Mouse (Mus musculus) cerebellum, postnatal 4 days (tissue): ENCODE measurements at regions not wholly inside any gene's neighbourhood (a gene's known extent, or its start where the extent isn't known, plus 50 kb on each side); places are given as distances from the start of the nearest gene placed in this dataset.
"Not testable (repeated sequence)": the region's sequence is repeated elsewhere in the genome, so short reads cannot be mapped to it uniquely, and the experiment has no call there.

Experiments used
- DNase-seq, 2 experiments: peaks; one replicate each; pipeline ENCODE4 v3.0.0; 2022; ENCODE audit warnings: low spot score in 2 of 2, mixed read lengths in 1 of 2

- DNase-seq, result no peak
Measured at GRCm38 (mm10) chr10:117499177-117499863, 119.5 kb upstream of the Cpsf6 start.

DNA sequence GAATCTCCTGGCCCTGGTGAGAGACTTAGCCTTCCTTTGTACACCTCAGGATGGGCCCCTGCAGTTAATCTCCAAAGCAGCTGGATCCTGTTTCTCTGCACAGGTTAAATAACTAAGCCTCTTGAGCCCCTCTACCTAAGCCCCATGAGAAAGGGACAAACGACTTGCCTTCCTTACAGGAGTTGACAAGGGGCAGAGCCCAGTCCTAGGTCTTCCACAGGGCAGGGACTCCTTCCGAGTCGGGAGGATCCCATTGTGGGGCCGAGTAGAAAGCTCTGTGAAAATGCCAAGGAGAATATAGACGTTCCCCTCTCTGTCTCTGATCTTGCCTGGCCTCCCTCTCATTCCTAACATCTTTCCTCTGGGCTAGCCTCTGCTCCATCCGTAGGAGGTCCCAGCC lies 118.7 kb upstream of the Cpsf6 start:
- DNase-seq, result no peak

DNA sequence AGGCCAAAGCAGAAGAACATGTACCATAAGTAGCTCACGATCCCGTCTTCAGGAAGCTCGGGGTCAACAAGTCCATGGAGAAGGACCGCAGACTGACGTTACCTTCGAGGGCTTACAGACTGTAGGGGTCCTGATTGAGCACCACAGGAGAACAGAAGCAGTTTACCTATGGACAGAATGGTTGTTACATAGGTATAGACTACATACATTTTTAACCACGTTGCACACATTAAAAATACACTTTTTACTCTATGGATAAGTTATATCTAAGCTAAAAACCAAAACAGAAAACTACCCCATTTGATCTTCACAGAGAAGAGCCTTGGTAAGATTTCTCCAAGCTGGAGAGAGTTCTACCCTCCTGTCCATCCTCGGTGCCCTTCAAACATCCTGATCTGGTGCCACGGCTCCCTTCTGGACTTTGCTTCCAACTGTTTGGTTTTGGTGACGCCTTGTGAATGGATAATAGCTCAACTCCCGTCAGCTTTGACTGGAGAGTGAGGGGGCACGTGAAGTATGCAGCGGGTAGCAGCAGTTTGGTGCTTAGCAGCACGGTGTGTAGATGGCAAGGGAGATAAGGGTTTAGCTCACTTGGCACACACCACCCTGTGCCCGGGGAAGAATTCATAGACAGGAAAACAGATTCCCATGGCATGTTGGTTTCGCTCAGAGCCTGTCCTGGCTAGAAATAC lies 117.9 kb upstream of the Cpsf6 start:
- DNase-seq, result no peak

DNA sequence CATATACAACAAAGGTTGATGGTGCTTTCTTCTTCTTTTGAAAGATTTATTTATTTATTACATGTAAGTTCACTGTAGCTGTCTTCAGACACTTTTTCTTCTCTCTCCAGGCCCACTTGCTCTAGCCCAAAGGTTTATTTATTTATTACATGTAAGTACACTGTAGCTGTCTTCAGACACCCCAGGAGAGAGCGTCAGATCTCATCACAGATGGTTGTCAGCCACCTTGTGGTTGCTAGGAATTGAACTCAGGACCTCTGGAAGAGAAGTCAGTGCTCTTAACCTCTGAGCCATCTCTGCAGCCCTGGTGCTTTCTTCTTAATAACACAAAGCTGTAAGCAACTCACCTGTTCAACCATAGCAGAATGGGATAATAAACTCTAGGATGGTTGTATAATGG lies 117.3 kb upstream of the Cpsf6 start:
- not testable (repeated sequence) for DNase-seq

- no peak for DNase-seq
Measured at GRCm38 (mm10) chr10:117496064-117497011, 116.5 kb upstream of the Cpsf6 start.

DNA sequence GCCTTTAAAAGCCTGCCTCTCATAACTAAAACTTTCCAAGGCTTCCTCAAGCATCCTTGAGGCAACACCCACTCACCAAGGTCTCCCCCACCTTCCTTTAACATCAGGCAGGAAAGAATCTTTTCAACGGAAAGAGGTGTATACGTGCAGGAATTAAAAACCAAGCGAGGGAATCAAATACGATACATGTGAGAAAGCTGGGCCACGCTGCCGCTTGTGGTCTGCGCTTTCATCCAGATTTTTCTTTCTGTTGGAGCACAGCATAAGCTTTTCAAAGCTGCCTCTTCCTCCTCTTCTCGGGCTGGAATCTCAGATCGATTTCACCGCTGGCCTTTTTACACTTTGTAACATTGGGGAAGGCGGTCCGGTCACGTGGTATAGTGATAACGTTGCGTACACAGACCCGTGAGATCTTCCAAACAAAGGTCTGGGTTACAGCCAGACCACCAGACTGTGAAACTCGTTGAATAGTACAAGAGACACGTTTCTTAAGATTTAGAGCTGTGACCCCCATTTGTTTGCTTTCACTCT lies 114.4 kb upstream of the Cpsf6 start:
- DNase-seq, result no peak

DNA sequence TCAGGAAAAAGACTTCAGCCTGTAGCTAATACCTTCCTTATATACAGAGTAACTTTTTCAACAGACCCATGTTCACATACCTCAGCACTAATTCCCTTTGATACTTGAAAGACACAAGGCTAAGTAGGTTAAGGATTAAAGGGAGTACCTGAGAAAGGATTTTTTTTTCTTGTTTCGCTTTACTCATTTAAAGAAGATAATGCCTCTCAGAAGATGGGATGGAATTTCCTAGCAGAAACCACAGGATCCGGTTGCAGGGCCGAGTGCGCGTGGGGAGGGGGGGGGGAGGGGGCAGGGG lies 114.0 kb upstream of the Cpsf6 start:
- no peak for DNase-seq

- DNase-seq, result no peak
Measured at GRCm38 (mm10) chr10:117493091-117493823, 113.4 kb upstream of the Cpsf6 start.

GRCm38 (mm10) chr10:117492391-117492990 lies 112.7 kb upstream of the Cpsf6 start:
- no peak for DNase-seq

DNA sequence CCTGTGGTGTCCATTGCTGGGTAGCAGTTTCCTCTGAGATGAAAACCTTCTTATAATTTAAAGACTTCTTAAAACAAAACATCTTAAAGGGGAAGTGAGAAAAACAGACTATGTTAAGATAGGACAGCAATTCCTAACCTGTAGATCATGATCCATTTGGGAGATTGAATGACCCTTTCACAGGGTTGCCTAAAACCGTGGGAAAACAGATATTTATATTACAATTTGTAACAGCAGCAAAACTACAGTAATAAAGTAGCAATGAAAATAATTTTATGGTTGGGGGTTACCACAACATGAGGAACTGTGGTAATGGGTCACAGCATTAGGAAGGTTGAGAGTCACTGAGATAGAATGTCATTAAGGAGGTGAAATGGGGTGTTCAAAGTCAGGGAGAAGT lies 111.9 kb upstream of the Cpsf6 start:
- no peak for DNase-seq

GRCm38 (mm10) chr10:117490851-117491595 lies 111.2 kb upstream of the Cpsf6 start:
- no peak for DNase-seq

DNA sequence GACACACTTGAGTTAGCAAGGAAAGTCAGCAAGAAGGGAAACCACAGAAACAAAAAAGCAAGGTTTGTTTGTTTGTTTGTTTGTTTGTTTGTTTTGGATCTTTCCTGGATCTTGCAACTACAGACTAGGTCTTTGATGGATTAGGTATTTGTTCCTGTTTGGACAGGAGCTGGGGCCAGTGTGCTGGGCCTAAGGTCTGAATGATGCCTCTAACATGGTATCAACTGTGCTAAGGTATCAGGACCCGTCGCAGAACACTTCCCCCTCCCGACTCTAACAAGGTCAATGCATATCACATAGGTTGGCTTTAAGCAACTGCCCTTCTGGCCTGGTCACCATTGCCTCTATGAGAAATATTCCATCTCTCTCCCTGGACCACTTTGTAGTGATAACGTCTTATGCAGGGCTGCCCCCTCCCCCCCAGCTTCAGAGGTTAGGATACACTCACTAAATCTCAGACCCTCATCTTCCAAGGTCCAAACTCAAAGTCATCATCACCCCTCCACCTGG lies 103.3 kb upstream of the Cpsf6 start:
- DNase-seq, result no peak

DNA sequence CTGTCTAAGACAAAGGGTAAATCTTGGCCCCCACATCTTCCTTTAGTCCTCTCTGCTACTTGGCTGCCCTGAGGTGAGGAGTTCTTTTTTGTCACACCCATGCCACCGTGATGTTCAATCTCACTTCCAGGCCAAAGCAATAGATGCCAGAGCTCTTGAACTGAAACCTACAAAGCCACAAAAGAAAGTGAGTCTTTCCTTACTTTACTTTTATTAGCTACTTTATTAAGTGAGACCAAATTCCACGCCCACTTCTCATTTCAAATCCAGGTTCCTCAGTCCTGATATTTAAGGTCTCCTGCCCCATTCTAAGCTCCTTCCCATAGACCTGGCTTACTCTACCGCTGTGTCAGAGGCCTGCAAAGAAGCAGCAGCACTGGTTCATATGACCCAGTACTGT lies 102.5 kb upstream of the Cpsf6 start:
- no peak for DNase-seq

GRCm38 (mm10) chr10:117481341-117481990 lies 101.7 kb upstream of the Cpsf6 start:
- DNase-seq, result no peak

GRCm38 (mm10) chr10:117480456-117480850 lies 100.6 kb upstream of the Cpsf6 start:
- DNase-seq, result no peak

GRCm38 (mm10) chr10:117479721-117480455 lies 100.1 kb upstream of the Cpsf6 start:
- no peak for DNase-seq

DNA sequence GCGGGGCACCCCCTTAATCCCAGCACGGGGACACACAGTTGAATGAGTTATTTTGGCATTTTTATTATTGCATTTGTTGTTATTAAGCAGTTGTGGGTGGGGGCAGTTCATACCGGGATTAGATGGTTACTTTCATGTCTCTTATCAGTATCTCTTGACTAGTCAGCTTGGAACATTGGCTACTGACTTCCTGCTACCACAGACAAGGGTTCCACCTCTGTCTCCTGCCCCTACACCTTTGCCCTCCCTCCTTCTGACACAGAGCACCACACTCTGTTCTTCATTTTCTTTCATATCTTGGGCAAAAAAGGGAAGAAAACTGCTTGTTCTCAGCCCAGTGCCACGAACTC lies 99.1 kb upstream of the Cpsf6 start:
- no peak for DNase-seq

DNA sequence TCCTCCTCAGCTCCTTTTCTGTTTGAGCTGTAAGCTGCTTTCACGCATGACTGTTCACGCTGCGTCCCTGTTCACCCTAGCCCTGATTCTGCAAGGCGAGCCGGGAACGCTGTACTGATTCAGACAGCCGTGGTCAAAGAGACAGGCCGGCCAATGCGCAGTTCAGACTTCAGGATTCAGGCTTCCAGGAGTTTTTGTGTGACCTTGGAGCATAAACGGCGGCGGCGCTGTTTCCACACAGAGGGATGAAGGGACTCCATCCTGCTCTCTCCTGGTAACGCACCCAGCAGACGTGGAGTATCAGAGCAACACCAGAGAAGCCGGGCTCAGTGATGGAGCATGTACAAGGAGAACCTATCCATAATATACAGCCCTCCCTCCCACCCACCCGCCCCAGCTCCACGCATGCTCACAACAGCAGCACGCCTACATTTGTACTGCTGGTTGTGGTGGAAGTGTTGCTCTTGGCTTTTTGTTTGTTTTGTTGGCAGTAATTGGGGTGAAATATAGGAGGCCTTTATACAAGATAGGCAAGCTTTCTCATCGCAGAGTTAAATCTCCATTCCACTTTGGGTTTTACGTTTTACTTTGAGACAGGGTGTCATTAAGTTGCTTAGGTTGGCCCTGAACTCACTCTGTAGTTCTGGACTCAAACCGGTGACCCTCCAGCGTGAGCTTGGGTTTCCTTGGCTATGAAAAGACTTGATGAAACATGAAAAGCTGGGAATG lies 98.6 kb upstream of the Cpsf6 start:
- DNase-seq, result peak in 1 of 2 experiments; percentile 28
